Mouse (Mus musculus): ENCODE measurements at regions not wholly inside any gene's neighbourhood (a gene's known extent, or its start where the extent isn't known, plus 50 kb on each side); places are given as distances from the start of the nearest gene placed in this dataset.

- TF ChIP-seq POLR2A (IDR thresholded peaks at IDR 0.05; ENCODE audit: insufficient read depth, low read length) = no peak
- no peak for TF ChIP-seq EP300 (IDR thresholded peaks at IDR 0.05; ENCODE audit: insufficient read depth, low read depth, low read length)
- TF ChIP-seq CTCF (IDR thresholded peaks at IDR 0.05; ENCODE audit: low read depth, low read length) = no peak
Observed at GRCm38 (mm10) chr16:30130113-30130471, 65.9 kb downstream of the Hes1 start.
